Mouse (Mus musculus) bone marrow macrophage, adult 2 months (primary cell): ENCODE measurements around the gene Rab11fip4.

Experiments
- CTCF ChIP-seq: IDR thresholded peaks from 2 replicates; pipeline ENCODE4 v1.5.1; 2012; ENCODE audit warnings: low read depth, mild to moderate bottlenecking, low read length, moderate library complexity
- POLR2A ChIP-seq: IDR thresholded peaks from 2 replicates; pipeline ENCODE4 v1.6.1; 2012; ENCODE audit warnings: mild to moderate bottlenecking, low read depth, low read length, borderline replicate concordance

GRCm38 (mm10) chr11:79725005-79725404, 134.0 kb downstream of the Rab11fip4 start:
- no peak for TF ChIP-seq POLR2A
- no peak for TF ChIP-seq CTCF
